Mouse (Mus musculus): ENCODE results near the gene Actn1. TPM values are rescaled to one million over a fixed set of nuclear protein-coding genes. Genes with fewer than 3 reads are reported as not detected.

Gene Actn1
- polyA plus RNA-seq, 1 experiment from 2014 or later, result 86.2 TPM

GRCm38 (mm10) chr12:80141011-80141410, 119.2 kb downstream of the Actn1 start:
- H3K4me3 ChIP-seq (ENCODE audit: low read depth, low read length), result no peak overlapping the region
- H3K4me2 ChIP-seq, result no peak overlapping the region
- ATAC-seq (ENCODE audit: insufficient read depth) (no peak), DNase-seq (no peak)
- H3K36me3 ChIP-seq (ENCODE audit: insufficient read depth), result no peaks in the 10 kb centered on the region
- no peak for TF ChIP-seq CTCF (IDR thresholded peaks at IDR 0.05; ENCODE audit: low read depth)
- H3K4me1 ChIP-seq (ENCODE audit: insufficient read depth), result 0 out of 2 replicates have a peak, but pooled peaks cover 2% of the 10 kb centered on the region
- no peak overlapping the region; the same call in 1 of the 2 replicates for H3K27ac ChIP-seq (ENCODE audit: low read depth)
- H3K9me3 ChIP-seq (ENCODE audit: low read depth, low read length), result no peaks in the 10 kb centered on the region
- 80% methylated on average over 8 of the region's 8 CpGs for WGBS
- H3K9ac ChIP-seq, result no peak overlapping the region
- no peaks in the 10 kb centered on the region for H3K27me3 ChIP-seq (ENCODE audit: insufficient read depth, low read length)

DNA sequence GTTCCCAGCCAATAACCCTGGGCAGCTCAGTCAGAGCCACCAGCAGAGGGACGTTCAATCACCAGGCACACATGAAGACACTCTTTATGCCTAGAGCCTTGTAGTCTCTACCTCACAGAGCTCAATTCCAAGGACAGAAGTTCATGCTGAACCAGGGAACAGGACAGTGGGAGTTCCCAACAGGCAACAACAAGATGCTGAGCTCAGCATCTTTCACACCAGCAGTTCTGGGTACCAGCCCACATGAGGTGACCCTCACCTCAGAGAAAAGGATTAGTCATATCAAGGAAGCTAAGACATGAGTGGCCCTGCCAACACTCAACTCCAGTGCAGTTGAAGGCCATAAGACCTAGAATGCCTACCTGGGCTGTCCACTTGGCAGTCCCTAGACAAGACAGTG, 122.4 kb downstream of the Actn1 start:
- Histone ChIP-seq H3K27ac (ENCODE audit: low read depth) (no peak overlapping the region), H3K4me3 (ENCODE audit: low read depth, low read length) (no peak overlapping the region), H3K4me2 (no peak overlapping the region), H3K27me3 (ENCODE audit: insufficient read depth, low read length) (no peaks in the 10 kb centered on the region), H3K4me1 (ENCODE audit: insufficient read depth) (0 out of 2 replicates have a peak, but pooled peaks cover 2% of the 10 kb centered on the region), H3K9me3 (ENCODE audit: low read depth, low read length) (no peaks in the 10 kb centered on the region), H3K36me3 (ENCODE audit: insufficient read depth) (no peaks in the 10 kb centered on the region), H3K9ac (no peak overlapping the region)
- no peak for ATAC-seq (ENCODE audit: insufficient read depth)
- DNase-seq, result no peak
- WGBS, result 83% methylated on average over 1 of the region's 1 CpGs
- no peak for TF ChIP-seq CTCF (IDR thresholded peaks at IDR 0.05; ENCODE audit: low read depth)

DNA sequence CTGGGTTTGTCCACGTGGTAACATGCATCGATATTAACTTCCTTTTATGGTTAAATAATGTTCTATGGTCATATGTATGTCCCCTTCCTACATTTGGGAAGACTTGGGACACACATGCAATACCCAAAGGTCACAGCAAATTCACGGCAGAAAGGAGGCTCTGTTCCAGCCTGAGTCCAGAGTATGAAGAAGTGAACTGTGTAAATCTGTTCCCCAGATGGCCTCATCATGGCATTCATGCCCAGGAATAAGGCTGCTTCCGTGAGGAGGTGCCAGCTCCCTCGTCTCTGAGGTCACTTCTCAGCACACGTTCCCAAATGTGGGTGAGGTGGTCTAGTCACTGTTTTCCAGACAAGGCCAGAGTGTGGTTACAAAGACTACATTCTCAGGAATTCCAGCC, 122.9 kb downstream of the Actn1 start:
- no peak for DNase-seq
- H3K27ac ChIP-seq (ENCODE audit: low read depth), result no peak overlapping the region
- no peak for ATAC-seq (ENCODE audit: insufficient read depth)

GRCm38 (mm10) chr12:80136264-80136930, 123.8 kb downstream of the Actn1 start:
- H3K36me3 ChIP-seq (ENCODE audit: insufficient read depth), result no peaks in the 10 kb centered on the region

More for the DNA sequence above, 122.9 kb downstream of the Actn1 start:
- Histone ChIP-seq H3K4me1 (ENCODE audit: insufficient read depth) (peaks cover 3% of the 10 kb centered on the region; the same call in 1 of the 2 replicates), H3K27me3 (ENCODE audit: insufficient read depth, low read length) (no peaks in the 10 kb centered on the region), H3K36me3 (ENCODE audit: insufficient read depth) (no peaks in the 10 kb centered on the region), H3K9me3 (ENCODE audit: low read depth, low read length) (no peaks in the 10 kb centered on the region), H3K4me3 (ENCODE audit: low read depth, low read length) (no peak overlapping the region), H3K4me2 (no peak overlapping the region), H3K9ac (no peak overlapping the region)
- 74% methylated on average over 6 of the region's 6 CpGs for WGBS
- TF ChIP-seq CTCF (IDR thresholded peaks at IDR 0.05; ENCODE audit: low read depth), result no peak

GRCm38 (mm10) chr12:80135173-80135572, 125.0 kb downstream of the Actn1 start:
- WGBS, result 87% methylated on average over 8 of the region's 8 CpGs
- Histone ChIP-seq H3K4me3 (ENCODE audit: low read depth, low read length) (no peak overlapping the region), H3K9ac (no peak overlapping the region), H3K36me3 (ENCODE audit: insufficient read depth) (no peaks in the 10 kb centered on the region), H3K9me3 (ENCODE audit: low read depth, low read length) (no peaks in the 10 kb centered on the region), H3K4me1 (ENCODE audit: insufficient read depth) (peaks cover 17% of the 10 kb centered on the region), H3K4me2 (no peak overlapping the region), H3K27ac (ENCODE audit: low read depth) (no peak overlapping the region), H3K27me3 (ENCODE audit: insufficient read depth, low read length) (no peaks in the 10 kb centered on the region)
- DNase-seq (no peak), ATAC-seq (ENCODE audit: insufficient read depth) (no peak)
- no peak for TF ChIP-seq CTCF (IDR thresholded peaks at IDR 0.05; ENCODE audit: low read depth)

More at GRCm38 (mm10) chr12:80136264-80136930, 123.8 kb downstream of the Actn1 start:
- WGBS, result 68% methylated on average over 12 of the region's 12 CpGs
- ATAC-seq (ENCODE audit: insufficient read depth) (peak; percentile 2; the same call in 1 of the 2 replicates), DNase-seq (peak; percentile 66)
- Histone ChIP-seq H3K4me3 (ENCODE audit: low read depth, low read length) (no peak overlapping the region), H3K4me2 (no peak overlapping the region), H3K27ac (ENCODE audit: low read depth) (no peak overlapping the region), H3K27me3 (ENCODE audit: insufficient read depth, low read length) (no peaks in the 10 kb centered on the region), H3K9ac (no peak overlapping the region), H3K9me3 (ENCODE audit: low read depth, low read length) (no peaks in the 10 kb centered on the region), H3K4me1 (ENCODE audit: insufficient read depth) (peaks cover 11% of the 10 kb centered on the region)
- TF ChIP-seq CTCF (IDR thresholded peaks at IDR 0.05; ENCODE audit: low read depth), result no peak

DNA sequence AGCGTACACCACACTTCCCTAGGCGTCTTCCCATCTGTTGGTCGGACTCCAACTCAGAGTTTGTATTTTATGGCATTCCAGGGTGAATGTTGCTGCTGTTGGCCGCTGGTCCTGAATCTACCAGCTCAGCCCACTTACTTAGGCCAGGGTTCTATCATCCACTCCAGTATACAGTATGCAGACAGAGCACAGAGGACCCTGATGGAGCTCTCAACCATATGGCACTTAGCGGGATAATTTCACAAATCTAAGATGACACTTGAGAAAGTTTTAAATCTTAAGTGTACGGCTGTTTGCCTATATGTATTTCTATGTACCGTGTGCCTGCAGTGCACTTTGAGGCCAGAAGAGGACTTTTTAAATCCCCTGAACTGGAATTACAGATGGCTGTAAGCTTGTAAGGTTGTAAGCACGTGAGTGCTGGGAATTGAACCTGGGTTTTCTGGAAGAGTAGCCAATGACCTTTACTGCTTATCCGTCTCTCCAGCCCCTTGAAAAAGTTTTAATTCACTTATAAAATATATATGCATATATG, 127.1 kb downstream of the Actn1 start:
- no peaks in the 10 kb centered on the region for H3K9me3 ChIP-seq (ENCODE audit: low read depth, low read length)
- peaks cover 27% of the 10 kb centered on the region for H3K4me1 ChIP-seq (ENCODE audit: insufficient read depth)
- DNase-seq (peak; percentile 47), ATAC-seq (ENCODE audit: insufficient read depth) (peak; percentile 27; the same call in 1 of the 2 replicates)
- H3K9ac ChIP-seq, result no peak overlapping the region; the same call in 1 of the 2 replicates
- 0 out of 2 replicates have a peak overlapping the region, but pooled peaks have one; percentile 53 for H3K4me3 ChIP-seq (ENCODE audit: low read depth, low read length)
- no peaks in the 10 kb centered on the region for H3K27me3 ChIP-seq (ENCODE audit: insufficient read depth, low read length)
- TF ChIP-seq CTCF (IDR thresholded peaks at IDR 0.05; ENCODE audit: low read depth), result no peak
- peak overlapping the region; percentile 98 for H3K27ac ChIP-seq (ENCODE audit: low read depth)
- WGBS, result 37% methylated on average over 9 of the region's 9 CpGs
- peak overlapping the region; percentile 77; the same call in 1 of the 2 replicates for H3K4me2 ChIP-seq
- H3K36me3 ChIP-seq (ENCODE audit: insufficient read depth), result 0 out of 2 replicates have a peak, but pooled peaks cover 3% of the 10 kb centered on the region

All from lung, embryonic 14.5 days (tissue).